Mouse (Mus musculus): ENCODE results near the gene Socs3. TPM values are rescaled to one million over a fixed set of nuclear protein-coding genes. Genes with fewer than 3 reads are reported as not detected.

Socs3 gene
- total RNA-seq, 2 experiments from 2014 or later, result 6.2 to 9.8 TPM

GRCm38 (mm10) chr11:117972656-117973558 lies 3.1 kb upstream of the Socs3 start:
- no peak for DNase-seq

- DNase-seq, result no peak
These were observed 1.9 kb upstream of the Socs3 start for GRCm38 (mm10) chr11:117971646-117972242.

DNA sequence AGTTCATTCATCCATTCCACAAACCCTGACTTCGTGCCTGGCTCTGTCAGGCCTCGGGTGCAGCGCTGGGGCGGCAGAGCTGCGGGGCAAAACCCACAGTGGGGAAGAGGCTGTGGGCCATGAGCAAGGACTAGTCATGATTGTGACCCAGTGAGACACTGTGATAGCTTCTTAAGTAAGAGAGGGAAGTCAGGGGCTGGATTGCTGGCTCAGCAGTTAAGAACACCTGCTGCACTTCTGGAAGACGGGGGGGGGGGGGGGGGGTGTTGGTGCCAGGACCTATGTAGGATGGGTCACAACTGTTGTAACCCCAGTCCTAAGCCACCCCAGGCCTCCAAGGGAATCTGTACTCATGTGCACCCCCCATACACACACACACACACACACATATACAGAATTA lies 1.3 kb upstream of the Socs3 start:
- DNase-seq, result no peak

DNA sequence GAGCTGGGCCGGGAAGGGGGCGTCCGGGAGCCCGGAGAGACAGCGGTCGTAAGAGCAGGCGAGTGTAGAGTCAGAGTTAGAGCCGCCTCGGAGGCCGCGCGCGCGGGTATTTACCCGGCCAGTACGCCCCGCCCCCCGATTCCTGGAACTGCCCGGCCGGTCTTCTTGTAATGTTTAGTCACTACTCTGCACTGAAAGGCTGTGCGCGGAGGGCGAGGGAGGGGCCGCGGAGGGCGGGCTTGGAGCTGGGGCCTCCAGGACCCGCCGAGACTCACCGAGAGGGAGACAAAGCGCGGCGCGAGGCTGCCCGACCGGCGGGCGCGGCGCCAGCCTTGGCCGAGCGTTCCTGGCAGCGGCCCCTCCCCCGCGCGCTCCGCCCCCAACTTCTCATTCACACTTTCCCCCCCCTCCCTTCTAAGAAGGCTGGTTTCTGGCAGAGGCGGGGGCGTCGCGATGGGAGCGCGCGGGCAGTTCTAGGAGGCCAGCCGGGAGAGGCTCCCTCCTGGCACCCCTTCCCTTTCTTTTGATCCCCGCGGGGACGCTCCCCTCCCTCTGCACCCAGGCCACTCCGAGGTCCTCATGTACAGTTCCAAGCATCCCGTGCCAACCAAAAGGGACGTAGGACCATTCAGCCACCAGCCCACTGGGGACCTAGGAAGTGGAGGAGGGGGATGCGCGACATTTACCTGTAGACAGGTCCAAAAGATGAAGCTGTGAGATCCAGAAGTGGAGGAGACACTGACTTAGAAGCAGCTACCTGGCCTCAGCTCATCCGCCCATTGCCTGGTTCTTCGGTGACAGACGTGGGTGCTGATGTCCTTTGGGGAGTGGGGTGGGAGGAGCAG lies 525 bp downstream of the Socs3 start:
- DNase-seq, result peak; percentile 97

GRCm38 (mm10) chr11:117968716-117969099 lies 1.1 kb downstream of the Socs3 start:
- no peak for DNase-seq

GRCm38 (mm10) chr11:117968016-117968671 lies 1.7 kb downstream of the Socs3 start:
- DNase-seq, result peak; percentile 57

- DNase-seq, result no peak
These were observed 2.4 kb downstream of the Socs3 start for GRCm38 (mm10) chr11:117967249-117968015.

- no peak for DNase-seq
These were observed 3.2 kb downstream of the Socs3 start for GRCm38 (mm10) chr11:117966506-117967100.

- no peak for DNase-seq
These were observed 4.3 kb downstream of the Socs3 start for GRCm38 (mm10) chr11:117965561-117965981.

- no peak for DNase-seq
These were observed 4.8 kb downstream of the Socs3 start for GRCm38 (mm10) chr11:117965052-117965451.

GRCm38 (mm10) chr11:117964294-117964693 lies 5.6 kb downstream of the Socs3 start:
- no peak for DNase-seq

DNA sequence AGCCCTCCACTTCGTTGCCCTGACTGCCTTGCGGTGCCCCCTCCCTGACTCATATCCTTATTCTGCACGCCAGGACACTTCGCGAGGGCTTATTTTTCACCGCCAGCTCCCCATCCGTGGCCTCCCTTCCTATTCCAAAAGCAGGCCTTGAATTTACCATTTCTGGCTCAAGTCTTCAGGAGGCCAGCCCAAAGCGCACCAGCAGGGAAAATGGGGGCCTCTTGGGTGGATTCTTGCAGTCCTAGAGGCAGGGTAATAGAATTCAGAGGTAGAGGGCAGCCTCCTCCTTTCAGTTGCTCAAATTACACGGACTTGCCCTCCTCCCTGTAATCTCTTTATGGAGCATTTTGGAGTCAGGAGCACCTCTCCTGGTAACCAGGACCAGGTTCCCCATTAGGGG lies 6.0 kb downstream of the Socs3 start:
- DNase-seq, result no peak

DNA sequence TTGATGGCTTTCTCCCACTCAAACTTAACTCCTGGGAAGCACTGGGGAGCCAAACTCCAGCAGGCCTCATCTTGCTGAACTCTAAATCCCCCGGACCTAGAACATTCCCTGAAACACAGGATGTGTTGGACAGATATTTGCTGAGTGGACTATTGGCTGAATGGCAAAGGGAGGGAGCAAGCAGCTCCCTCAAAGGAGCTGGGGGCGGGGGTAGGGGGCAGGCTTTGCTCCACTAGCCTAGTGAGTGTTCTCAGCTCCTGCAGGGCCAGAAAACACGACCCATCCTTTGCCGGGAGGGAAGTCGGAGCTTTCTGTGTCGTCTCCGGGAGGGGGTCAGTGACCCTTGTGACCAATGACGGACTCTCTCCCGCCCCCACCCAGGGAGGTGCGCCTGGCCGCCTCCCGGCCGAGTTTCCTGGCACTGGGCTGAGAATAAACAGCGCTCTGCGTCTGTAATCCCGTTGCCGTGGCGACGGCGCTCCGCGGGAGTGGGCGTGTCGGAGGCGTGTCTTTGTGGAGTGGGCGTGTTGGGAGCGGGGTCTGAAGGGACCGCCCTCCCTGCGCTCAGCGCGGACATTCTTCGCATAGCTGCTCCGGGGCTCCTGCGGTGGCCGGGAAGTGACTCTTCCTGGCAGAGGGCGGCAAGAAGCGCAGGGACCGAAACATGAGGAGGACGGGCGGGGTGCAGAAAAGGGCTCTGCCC lies 6.6 kb downstream of the Socs3 start:
- DNase-seq, result peak; percentile 99

DNA sequence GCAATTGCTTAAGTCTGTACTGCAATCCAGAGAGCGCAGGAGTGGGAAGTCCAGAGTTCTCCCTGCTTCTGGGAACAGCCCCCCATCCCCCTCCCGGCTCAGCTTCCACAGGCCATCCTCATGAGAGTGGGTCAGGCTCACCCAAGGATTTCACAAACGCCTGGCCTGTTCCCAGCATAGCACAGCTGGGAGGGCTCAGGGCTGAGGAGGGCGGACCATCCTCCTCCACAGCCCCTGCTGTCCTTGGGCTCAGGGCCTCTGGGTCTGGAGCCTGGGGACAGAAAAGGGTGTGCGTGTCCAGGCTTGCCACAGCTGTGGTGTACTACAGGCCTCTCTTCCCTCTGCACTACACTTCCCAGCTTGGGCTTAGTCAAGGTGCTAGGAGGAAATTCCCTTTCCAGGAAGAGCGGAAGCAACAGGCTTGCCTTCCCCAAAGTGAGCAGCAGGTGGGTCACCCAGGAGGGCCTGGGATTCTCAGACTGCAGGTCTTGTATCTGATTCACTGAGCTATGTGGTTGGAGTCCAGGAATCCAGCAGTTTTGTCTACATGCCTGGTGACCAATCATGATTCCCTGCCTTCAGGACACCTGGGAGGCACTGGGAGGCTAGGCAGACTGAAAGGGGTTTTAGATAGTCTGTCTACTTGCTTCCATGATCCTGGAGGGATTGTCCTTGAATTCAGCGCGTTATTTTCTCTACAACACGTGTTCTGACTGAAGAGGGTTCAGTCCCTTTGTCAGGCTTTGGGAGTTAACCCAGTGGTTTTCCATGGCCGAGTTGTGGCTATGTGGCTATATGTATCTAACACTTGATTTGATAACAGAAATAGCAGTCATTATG lies 7.4 kb downstream of the Socs3 start:
- peak; percentile 79 for DNase-seq

DNA sequence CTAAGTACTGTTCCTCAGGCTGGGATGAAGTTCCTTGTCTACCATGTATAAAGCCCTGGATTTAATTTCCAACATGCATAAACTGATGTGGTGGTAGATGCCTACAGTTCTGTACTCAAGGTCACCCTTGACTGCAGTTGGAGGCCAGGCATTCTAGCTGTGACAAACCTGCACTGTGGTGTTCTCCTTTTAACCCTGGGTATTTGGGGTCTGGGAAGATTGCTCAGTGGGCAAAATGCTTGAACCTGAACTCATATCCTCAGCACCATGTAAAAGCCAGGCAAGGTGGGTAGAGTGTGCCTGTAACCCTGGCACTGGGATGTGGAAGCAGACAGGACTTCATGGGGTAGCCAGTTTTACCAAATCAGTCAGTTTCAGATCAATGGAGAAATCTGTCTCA lies 9.2 kb downstream of the Socs3 start:
- DNase-seq, result no peak

- no peak for DNase-seq
These were observed 10.0 kb downstream of the Socs3 start for GRCm38 (mm10) chr11:117959741-117960381.

DNA sequence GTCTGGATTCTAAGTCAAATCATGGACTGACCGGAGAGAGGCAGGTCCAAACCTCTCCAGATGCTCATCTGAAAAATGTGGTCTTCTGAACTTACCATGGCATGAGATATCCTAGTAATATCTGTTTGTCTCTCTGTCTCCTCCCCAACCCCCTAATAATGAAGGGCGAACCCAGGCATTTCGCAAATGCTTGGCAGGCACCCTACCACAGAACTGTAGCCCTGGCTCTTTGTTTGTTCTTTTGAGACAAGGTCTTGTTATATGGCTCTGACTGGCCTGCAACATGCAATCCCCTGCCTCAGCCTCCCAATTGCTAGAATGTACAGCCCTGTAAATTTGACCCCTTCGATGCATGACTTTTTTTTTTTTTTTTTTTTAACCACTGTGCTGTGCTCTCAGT lies 10.7 kb downstream of the Socs3 start:
- no peak for DNase-seq

DNA sequence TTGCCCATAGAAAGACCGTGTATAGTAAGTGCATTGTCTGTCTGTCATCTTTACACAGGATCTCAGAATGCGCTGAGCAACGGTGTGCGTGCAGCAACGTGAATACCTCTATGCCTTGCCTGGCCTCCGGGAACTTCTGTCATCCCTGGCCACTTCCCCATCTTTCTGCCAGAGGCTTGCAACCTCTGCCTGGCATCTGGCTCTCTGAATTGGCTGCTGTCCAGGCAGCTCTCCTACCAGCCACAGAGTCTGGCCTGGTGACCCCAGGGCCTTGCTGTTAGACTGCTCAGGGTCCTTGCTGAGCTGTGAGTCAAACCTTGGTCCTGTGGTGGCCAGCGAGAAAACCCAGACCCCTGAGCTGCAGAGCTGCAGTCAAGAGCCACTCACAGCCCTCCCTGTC lies 11.7 kb downstream of the Socs3 start:
- no peak for DNase-seq

DNA sequence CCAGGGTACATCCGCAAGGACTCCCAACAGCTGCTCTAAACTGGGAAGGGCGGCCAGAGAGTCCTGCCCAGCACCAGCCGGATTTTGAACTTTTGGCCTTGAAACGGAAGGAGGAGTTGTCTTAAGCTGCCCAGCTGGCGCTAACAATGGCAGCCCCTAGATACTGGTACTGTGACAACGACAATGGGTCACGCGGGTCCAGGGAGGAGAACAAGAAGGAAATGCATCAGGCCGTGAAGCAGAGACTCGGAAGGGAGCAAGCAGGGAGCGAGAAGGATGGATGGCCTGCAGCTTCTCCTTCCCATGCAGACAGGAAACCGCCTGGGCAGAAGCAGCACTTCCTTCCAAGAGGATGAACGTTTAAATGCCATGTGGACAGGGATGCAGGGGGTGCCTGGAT lies 14.2 kb downstream of the Socs3 start:
- no peak for DNase-seq
